Mouse (Mus musculus) bone marrow macrophage, adult 2 months (primary cell): ENCODE data around the gene Lmf2. TPM values are rescaled to one million over a fixed set of nuclear protein-coding genes. Genes with fewer than 3 reads are reported as not detected.

Experiments used
- H3K27ac ChIP-seq: 2 replicates; pipeline ENCODE4 v1.5.1; 2012; ENCODE audit warnings: low read depth, low read length; ENCODE audit not compliant: insufficient read depth
- H3K4me1 ChIP-seq: 2 replicates; pipeline ENCODE4 v1.6.1; 2012; ENCODE audit warnings: low read length; ENCODE audit not compliant: control insufficient read depth, insufficient read depth
- H3K4me3 ChIP-seq: 2 replicates; pipeline ENCODE4 v1.5.1; 2012; ENCODE audit warnings: mild to moderate bottlenecking, low read length, moderate library complexity; ENCODE audit not compliant: insufficient read depth
- CTCF ChIP-seq: IDR thresholded peaks from 2 replicates; pipeline ENCODE4 v1.5.1; 2012; ENCODE audit warnings: low read depth, mild to moderate bottlenecking, low read length, moderate library complexity
- POLR2A ChIP-seq: IDR thresholded peaks from 2 replicates; pipeline ENCODE4 v1.6.1; 2012; ENCODE audit warnings: mild to moderate bottlenecking, low read depth, low read length, borderline replicate concordance
- polyA plus RNA-seq: library from polyadenylated mRNA; stranded (reverse); fragments of >200 nt; gene quantifications from 2 replicates; pipeline ENCODE4 v1.2.4, GENCODE M21; 2012; ENCODE audit not compliant: missing spikeins, insufficient read depth, insufficient read length

The Lmf2 gene
- polyA plus RNA-seq, 1 experiment, result 48.1 TPM

- H3K4me1 ChIP-seq, result no peaks in the 10 kb centered on the region
- H3K4me3 ChIP-seq, result no peak within 1 kb of the TSS
- no peak within 1 kb of the TSS for H3K27ac ChIP-seq
- TF ChIP-seq CTCF, result no peak
Measured at GRCm38 (mm10) chr15:89322670-89323522, 32.6 kb downstream of the Lmf2 start, which contains the start of gene Adm2. Gene Adm2 (plus strand): TSS chr15:89322720.

- no peaks in the 10 kb centered on the region for H3K4me1 ChIP-seq
- TF ChIP-seq POLR2A, result no peak
- no peak for TF ChIP-seq CTCF
- H3K4me3 ChIP-seq, result no peak overlapping the region
- H3K27ac ChIP-seq, result no peak overlapping the region
Measured at GRCm38 (mm10) chr15:89321264-89321663, 34.2 kb downstream of the Lmf2 start.

GRCm38 (mm10) chr15:89316146-89316545, 39.3 kb downstream of the Lmf2 start:
- Histone ChIP-seq H3K4me1 (peaks cover 22% of the 10 kb centered on the region), H3K4me3 (no peak overlapping the region), H3K27ac (no peak overlapping the region)
- no peak; the same call in 1 of the 2 replicates for TF ChIP-seq CTCF
- TF ChIP-seq POLR2A, result no peak

- Histone ChIP-seq H3K4me3 (peak within 1 kb of the TSS; percentile 94), H3K27ac (peak within 1 kb of the TSS; percentile 47; the same call in 1 of the 2 replicates), H3K4me1 (peaks cover 31% of the 10 kb centered on the region)
- TF ChIP-seq POLR2A, result no peak
- TF ChIP-seq CTCF, result no peak
Measured at GRCm38 (mm10) chr15:89315190-89315731, 40.2 kb downstream of the Lmf2 start, which contains the start of gene Sbf1. Gene Sbf1 (minus strand): TSS chr15:89315311.

GRCm38 (mm10) chr15:89314511-89315189, 40.8 kb downstream of the Lmf2 start:
- H3K4me3 ChIP-seq, result peak overlapping the region; percentile 94
- TF ChIP-seq CTCF, result no peak
- no peak for TF ChIP-seq POLR2A
- peaks cover 37% of the 10 kb centered on the region for H3K4me1 ChIP-seq
- H3K27ac ChIP-seq, result no peak overlapping the region

GRCm38 (mm10) chr15:89314107-89314506, 41.4 kb downstream of the Lmf2 start:
- TF ChIP-seq POLR2A (no peak), CTCF (no peak)

GRCm38 (mm10) chr15:89313359-89313758, 42.1 kb downstream of the Lmf2 start:
- TF ChIP-seq CTCF, result no peak
- TF ChIP-seq POLR2A, result no peak
- Histone ChIP-seq H3K27ac (no peak overlapping the region), H3K4me1 (peaks cover 50% of the 10 kb centered on the region), H3K4me3 (no peak overlapping the region)

More at GRCm38 (mm10) chr15:89314107-89314506, 41.4 kb downstream of the Lmf2 start:
- Histone ChIP-seq H3K4me1 (peaks cover 42% of the 10 kb centered on the region), H3K27ac (no peak overlapping the region), H3K4me3 (peak overlapping the region; percentile 94)

GRCm38 (mm10) chr15:89309962-89310498, 45.4 kb downstream of the Lmf2 start:
- Histone ChIP-seq H3K27ac (no peak overlapping the region), H3K4me1 (peaks cover 58% of the 10 kb centered on the region), H3K4me3 (no peak overlapping the region)
- no peak for TF ChIP-seq CTCF
- no peak for TF ChIP-seq POLR2A

- Histone ChIP-seq H3K4me1 (peaks cover 53% of the 10 kb centered on the region), H3K27ac (no peak overlapping the region), H3K4me3 (no peak overlapping the region)
- TF ChIP-seq CTCF (no peak), POLR2A (no peak)
Measured at GRCm38 (mm10) chr15:89308406-89309139, 46.9 kb downstream of the Lmf2 start.
